Mouse (Mus musculus): ENCODE measurements around the gene Dynlt1f. TPM values are rescaled to one million over a fixed set of nuclear protein-coding genes. Genes with fewer than 3 reads are reported as not detected.
A peak's percentile ranks its signal among the peaks of the same experiment; 100 is the strongest.
"Not testable (repeated sequence)": the region's sequence is repeated elsewhere in the genome, so short reads cannot be mapped to it uniquely, and the experiment has no call there.

Dynlt1f gene
- 10 to 100 TPM; 49.9 to 55.4 TPM for total RNA-seq (2021)

- DNase-seq, result peak; percentile 70 to 82
- intact Hi-C loops (cut with DNase I), result not testable (repeated sequence)
These were observed at the start of gene Dynlt1f for GRCm38 (mm10) chr17:6655567-6656281. Gene Dynlt1f (minus strand): TSS chr17:6655900.

- DNase-seq; intact Hi-C loops (cut with DNase I): not testable (repeated sequence)
These were observed 47.9 kb upstream of the Dynlt1f start for GRCm38 (mm10) chr17:6703381-6704270.

GRCm38 (mm10) chr17:6702625-6703221, 47.0 kb upstream of the Dynlt1f start:
- intact Hi-C loops (cut with DNase I); DNase-seq: not testable (repeated sequence)

GRCm38 (mm10) chr17:6700077-6700476, 44.4 kb upstream of the Dynlt1f start:
- intact Hi-C loops (cut with DNase I); DNase-seq: not testable (repeated sequence)

GRCm38 (mm10) chr17:6699502-6699901, 43.8 kb upstream of the Dynlt1f start:
- intact Hi-C loops (cut with DNase I), result not testable (repeated sequence)

GRCm38 (mm10) chr17:6697224-6697775, 41.6 kb upstream of the Dynlt1f start:
- intact Hi-C loops (cut with DNase I), result not testable (repeated sequence)
- DNase-seq, result peak; percentile 58 to 65

More at GRCm38 (mm10) chr17:6699502-6699901, 43.8 kb upstream of the Dynlt1f start:
- not testable (repeated sequence) for DNase-seq

- intact Hi-C loops (cut with DNase I), result not testable (repeated sequence)
These were observed 40.8 kb upstream of the Dynlt1f start for GRCm38 (mm10) chr17:6696521-6696920.

GRCm38 (mm10) chr17:6695712-6696111, 40.0 kb upstream of the Dynlt1f start:
- intact Hi-C loops (cut with DNase I); DNase-seq: not testable (repeated sequence)

More at GRCm38 (mm10) chr17:6696521-6696920, 40.8 kb upstream of the Dynlt1f start:
- not testable (repeated sequence) for DNase-seq

GRCm38 (mm10) chr17:6691596-6691995, 35.9 kb upstream of the Dynlt1f start:
- intact Hi-C loops (cut with DNase I), result not testable (repeated sequence)
- DNase-seq, result peak; percentile 89 to 93

GRCm38 (mm10) chr17:6689344-6689743, 33.6 kb upstream of the Dynlt1f start:
- DNase-seq; intact Hi-C loops (cut with DNase I): not testable (repeated sequence)

GRCm38 (mm10) chr17:6686299-6686971, 30.7 kb upstream of the Dynlt1f start:
- intact Hi-C loops (cut with DNase I); DNase-seq: not testable (repeated sequence)

GRCm38 (mm10) chr17:6685288-6685818, 29.7 kb upstream of the Dynlt1f start:
- DNase-seq, result peak in 1 of 2 experiments; percentile 38
- intact Hi-C loops (cut with DNase I), result not testable (repeated sequence)

GRCm38 (mm10) chr17:6684464-6685287, 29.0 kb upstream of the Dynlt1f start:
- intact Hi-C loops (cut with DNase I); DNase-seq: not testable (repeated sequence)

GRCm38 (mm10) chr17:6683702-6684101, 28.0 kb upstream of the Dynlt1f start:
- intact Hi-C loops (cut with DNase I); DNase-seq: not testable (repeated sequence)

GRCm38 (mm10) chr17:6681721-6682120, 26.0 kb upstream of the Dynlt1f start:
- DNase-seq; intact Hi-C loops (cut with DNase I): not testable (repeated sequence)

GRCm38 (mm10) chr17:6678063-6678462, 22.4 kb upstream of the Dynlt1f start:
- intact Hi-C loops (cut with DNase I); DNase-seq: not testable (repeated sequence)

- DNase-seq; intact Hi-C loops (cut with DNase I): not testable (repeated sequence)
These were observed 18.6 kb upstream of the Dynlt1f start for GRCm38 (mm10) chr17:6674297-6674696.

- intact Hi-C loops (cut with DNase I); DNase-seq: not testable (repeated sequence)
These were observed 12.8 kb upstream of the Dynlt1f start for GRCm38 (mm10) chr17:6668522-6668921.

GRCm38 (mm10) chr17:6665389-6665788, 9.7 kb upstream of the Dynlt1f start:
- DNase-seq; intact Hi-C loops (cut with DNase I): not testable (repeated sequence)
